Mouse (Mus musculus): ENCODE results near the gene Scarb1.

The Scarb1 gene

DNA sequence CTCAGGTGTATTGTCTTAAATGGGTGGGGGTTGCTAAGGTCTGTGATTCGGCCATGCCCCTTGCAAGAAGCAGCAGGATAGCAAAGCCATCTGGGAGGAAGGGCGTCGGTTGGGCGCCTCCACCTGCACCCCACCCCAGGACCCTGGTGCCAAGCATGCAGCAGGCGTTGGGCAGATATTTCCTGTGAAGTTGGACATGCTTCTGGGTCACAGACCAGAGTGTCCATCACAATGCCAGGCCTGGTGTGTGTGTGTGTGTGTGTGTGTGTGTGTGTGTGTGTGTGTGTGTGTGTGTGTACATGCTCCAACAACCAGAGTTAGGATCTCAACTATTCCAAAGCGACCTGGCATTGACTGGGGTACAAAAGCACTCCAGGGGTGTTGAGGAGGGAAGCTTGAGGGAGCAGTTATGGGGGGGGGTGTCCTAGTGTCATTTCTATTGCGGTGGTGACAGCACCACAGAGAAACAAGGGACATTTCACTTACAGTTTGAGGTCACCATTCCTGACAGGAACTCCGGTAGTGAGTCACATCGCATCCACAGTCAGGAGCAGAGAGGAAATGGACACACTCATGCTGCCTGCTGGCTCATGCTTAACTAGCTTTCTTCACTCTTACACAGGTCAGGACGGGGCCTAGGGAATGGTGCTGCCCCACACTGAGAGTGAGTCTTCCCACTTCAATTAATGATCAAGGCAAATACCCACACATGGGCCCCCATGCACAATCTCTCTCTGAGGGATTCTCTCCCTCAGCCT lies 68.5 kb downstream of the Scarb1 start:
- DNase-seq (ENCODE audit: low read depth in 1 of 2, low spot score in 2 of 2), result no peak

DNA sequence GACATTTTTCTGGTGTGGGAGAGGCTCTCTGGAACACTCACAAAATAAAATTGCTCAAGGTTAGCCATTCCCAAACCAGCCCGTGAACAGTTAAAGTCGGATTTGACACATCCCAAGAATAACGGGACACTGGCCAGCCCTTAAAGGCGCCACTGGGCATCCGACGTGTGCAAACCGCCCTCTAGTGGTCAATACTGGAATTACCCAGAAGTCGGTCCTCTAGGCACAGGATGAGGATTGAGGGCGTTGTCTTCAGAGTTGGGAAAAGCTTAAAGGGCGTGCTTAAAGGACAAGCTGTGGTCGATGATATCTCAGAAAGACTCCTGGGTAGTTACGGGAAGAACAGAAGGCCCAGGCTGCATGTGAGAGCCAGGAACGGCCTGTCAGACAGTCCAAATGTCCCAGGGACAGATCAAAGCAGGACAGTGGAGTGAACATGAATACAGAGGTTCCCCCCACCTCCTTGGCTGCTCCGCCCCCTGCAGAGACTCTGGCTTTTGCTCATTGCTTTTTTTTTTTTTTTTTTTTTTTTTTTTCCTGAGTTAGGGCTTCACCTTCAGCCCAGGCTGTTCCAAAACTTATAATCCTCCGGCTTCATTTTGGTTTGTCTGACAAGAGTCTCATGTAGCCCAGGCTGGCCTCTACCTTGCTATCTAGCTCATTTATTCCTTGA lies 69.2 kb downstream of the Scarb1 start:
- peak; percentile 41 to 62 for DNase-seq (ENCODE audit: low read depth in 1 of 2, low spot score in 2 of 2)

DNA sequence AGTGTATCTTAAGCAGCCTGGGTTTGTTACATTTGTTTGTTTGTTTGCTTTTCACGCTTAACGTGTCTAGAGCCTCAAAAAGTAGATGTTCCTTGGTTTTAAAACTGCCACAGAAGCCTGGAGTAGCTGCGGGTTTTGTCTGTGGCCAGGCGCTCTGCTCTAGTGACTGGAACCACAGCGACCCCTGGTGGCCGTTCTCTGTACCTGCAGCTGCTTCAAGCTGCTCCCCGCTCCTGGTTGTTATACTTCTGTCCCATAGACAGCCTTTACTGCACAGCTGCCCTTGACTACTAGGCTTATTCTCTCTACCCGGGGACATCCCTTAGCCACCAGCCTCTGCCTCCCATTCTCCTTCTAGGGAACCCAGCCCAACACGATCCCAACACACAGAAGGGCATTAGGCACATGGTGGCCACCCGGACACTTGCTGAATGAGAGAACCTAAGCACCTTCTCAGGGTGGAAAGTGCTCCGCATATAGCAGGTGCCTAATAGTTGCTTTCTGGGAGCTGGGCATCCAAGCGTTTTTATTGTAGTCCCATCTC lies 70.2 kb downstream of the Scarb1 start:
- peak in 1 of 2 experiments; percentile 51 for DNase-seq (ENCODE audit: low read depth in 1 of 2, low spot score in 2 of 2)

DNA sequence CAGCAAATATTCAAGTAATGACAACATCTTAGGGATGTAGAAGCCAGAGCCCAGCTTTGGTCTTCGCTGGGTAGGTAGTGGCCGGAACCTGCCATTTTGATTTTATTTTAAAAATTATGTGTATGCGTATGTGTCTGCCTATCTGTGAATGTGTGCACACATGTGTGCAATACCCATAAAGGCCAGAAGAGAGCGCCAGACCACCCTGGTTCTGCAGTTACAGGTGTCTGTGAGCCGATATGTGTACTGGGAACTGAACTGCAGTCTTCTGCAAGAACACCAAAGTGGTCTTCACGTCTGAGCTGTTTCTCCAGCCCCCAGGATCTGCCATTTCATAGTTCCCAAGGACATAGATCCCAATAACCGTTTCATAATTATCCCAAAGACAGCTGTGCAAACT lies 71.1 kb downstream of the Scarb1 start:
- DNase-seq (ENCODE audit: low read depth in 1 of 2, low spot score in 2 of 2), result no peak

DNA sequence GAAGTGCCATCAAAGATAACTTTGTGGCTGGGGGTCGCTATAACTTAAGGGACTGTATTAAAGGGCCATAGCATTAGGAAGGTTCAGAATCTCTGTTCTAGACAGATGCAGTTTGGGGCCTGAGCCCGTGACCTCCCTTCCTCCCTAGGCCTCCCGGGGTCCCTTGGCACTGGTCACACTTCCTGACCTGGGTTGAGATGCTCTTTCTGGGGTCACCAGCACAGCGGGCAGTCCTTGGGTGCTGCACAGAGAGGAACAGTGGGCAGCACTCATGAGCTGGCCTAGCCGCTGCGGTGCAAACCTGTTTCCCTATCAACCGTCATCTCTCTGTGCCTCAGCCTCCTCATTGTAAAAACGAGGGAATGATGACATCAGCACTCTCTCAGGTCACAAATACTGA lies 71.5 kb downstream of the Scarb1 start:
- no peak for DNase-seq (ENCODE audit: low read depth in 1 of 2, low spot score in 2 of 2)

DNA sequence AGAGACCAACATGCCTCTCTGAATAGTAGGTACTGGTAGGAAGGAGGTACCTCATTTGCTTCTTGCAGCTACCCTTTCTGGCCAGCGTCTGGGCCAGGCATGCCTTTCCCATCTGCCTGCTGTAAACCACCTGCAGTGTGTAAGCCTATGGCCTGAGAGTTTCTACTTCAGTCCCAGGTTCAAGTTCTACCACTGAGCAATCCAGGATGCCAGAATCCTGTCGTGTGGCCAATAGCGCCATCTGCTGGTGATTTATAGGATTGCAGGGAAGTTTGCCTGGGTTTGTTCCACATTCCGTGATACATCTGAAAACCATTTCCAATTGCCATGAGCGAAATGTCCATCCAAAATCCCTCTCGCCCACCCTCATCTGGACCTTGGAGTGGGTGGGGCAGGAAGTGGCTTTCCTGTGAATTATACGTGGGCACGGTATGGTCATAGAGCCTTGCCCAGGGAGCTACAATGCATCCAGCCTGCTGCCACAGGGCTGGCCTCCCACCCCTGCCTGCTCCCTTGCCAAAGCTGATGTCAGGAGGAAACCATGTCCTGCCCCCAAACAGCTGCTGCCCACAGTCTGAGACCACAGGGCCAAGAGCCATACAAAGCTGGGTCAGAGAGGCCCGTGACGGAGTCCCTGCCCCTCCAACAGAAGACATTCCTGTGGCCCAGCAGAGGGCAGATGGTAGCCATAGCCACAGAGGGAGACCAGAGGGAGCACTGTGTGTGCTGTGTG lies 72.7 kb downstream of the Scarb1 start:
- DNase-seq (ENCODE audit: low read depth in 1 of 2, low spot score in 2 of 2), result peak in 1 of 2 experiments; percentile 58

DNA sequence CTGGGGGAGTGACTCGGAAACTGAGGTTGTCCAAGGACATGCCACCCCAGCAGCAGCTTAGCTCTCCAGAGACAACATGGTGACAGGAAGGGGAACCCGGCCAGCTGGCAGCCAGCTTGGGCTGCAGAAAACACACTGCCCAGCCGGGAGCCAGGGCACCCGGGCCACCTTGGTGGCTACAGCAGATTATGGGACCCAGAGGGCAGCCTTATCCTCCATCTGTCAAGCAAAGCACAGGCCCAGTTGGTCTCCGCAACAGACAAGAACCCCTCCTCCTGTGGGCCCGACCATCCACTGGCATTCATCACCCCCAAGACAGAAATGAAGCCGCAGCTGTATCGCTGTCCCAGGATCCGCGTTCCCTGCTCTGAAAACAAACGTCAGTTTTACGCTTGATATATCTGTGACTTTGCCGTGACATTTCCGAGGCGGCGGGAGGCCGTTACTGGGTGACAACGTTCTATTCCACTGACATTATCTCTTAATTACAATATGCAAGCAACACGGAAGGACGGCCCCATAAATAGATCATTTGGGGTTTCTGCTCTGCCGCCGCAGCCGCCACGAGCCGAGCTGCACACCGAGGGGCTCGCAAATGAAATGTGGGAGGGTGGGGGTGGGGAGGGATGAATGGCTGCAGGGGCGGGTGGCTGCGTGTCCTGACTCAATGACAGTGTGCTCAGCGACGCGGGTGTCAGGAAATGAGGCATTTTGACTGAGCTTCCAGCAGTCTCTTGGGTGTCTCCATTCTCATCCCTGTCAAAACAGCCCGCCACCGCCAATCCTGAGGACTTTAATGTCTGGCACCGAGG lies 73.5 kb downstream of the Scarb1 start:
- no peak for DNase-seq (ENCODE audit: low read depth in 1 of 2, low spot score in 2 of 2)

DNA sequence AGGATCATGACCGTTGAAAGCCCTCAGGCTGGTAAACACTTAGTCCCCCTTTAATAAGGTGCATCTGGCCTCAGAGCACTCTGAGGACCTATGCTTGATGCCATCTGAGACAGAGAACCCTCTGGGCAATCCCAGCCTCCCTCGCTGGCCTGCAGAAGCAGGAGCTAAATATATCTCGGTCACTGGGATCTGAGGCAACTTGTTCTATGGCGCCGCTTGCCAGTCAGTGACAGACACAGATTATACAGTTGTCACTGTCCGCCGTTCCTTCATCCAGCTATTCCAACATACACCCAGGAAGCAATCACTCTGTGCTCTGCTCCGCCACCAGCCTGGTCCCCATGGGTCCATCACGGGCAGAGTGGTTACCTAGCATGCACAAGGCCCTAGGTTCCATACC lies 74.8 kb downstream of the Scarb1 start:
- no peak for DNase-seq (ENCODE audit: low read depth in 1 of 2, low spot score in 2 of 2)

DNA sequence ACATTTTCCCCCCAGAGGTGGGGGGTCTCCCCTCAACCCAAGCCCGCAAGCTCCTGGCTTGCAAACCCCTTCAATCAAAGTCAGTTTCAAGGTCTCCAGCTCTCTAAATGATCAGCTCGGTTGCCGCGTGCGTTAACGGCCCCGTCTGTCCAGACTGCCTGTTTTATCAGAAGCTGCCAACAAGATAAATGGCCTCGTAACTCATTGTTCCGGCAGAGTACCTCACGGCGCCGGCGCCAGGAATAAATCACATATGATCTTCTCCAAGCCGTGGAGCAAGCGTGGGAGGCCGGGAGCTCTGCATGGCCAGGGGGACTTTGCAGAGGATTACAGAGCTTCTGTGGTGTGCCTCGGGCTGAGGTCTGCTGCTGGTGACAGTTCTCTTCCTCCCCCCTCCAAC lies 76.2 kb downstream of the Scarb1 start:
- no peak for DNase-seq (ENCODE audit: low read depth in 1 of 2, low spot score in 2 of 2)

DNA sequence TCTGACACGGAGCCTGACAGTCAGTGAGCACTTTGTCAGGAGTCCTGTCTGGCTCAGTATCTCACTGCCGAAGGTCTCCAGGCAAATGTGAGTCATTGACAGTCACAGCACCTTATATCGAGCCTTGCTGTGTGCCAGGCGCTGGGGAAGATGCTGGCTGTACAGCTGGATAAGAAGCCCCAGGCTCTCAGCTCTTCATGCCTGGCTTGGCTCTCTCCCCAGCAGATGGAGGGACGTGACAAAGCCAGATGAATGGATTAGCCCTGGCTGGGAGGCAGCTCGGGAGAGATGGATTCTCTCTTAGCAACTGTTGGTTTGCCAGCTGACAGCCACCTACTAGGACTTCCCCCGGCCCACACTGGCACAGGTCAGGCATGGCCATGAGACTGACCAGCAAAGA lies 78.3 kb downstream of the Scarb1 start:
- DNase-seq (ENCODE audit: low read depth in 1 of 2, low spot score in 2 of 2), result no peak

DNA sequence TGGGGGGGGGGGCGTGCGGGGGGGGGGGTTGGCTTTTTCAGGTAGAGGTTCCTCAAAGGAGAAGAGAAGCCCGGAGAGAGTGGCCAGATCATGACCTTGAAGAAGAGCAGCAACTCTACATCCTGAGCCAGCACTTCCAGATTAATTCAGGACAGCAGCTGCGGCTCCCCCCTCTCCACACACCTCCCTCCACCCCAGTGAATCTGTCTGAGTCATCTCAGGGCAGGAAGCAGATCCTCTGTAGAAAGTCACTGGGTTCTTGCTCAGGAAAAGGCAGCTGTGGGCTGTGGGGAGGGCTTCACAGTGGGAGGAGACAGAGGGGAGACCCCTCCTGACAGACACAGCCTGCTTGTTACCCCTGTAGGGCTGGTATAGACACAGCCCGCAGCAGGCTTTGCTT lies 87.0 kb downstream of the Scarb1 start:
- no peak for DNase-seq (ENCODE audit: low read depth in 1 of 2, low spot score in 2 of 2)

DNA sequence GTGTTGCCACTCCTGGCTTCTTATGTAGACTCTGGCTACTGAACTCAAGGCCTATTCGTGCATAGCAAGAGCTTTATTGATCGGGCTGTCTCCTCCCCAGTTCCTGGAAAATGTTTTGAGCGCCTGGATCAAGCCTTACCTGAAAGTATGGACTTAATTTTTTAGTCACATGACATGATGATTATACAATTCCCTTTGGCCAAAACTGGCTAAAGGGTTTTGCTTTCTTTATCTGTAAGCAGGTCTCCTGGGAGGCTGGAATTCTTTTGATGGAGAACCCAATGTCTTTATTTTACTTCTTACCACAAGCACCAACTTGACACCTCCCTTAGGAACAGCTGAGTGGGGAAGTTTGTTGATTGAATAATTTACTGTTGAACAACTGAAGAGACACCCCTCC lies 87.4 kb downstream of the Scarb1 start:
- DNase-seq (ENCODE audit: low read depth in 1 of 2, low spot score in 2 of 2), result no peak

DNA sequence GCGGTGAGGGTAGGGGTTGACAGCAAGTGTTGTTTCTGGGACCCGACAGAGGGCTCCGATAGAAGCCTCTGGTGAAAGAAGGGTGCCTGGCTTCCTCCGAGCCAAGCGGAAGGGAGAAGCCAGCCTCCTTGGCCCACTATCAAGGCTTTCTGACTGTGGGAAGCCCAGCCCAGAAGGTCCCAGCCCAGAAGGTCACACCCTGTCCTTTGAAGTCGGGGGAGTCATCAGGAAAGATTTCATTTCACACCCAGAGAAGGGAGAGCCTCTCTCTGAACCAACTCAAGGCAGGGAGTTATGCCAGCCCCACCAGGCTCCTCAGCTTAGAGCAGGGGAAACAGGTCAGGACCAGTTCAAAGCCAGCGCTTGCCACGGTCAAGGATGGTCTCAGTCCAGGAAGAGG lies 88.2 kb downstream of the Scarb1 start:
- DNase-seq (ENCODE audit: low read depth in 1 of 2, low spot score in 2 of 2), result no peak

DNA sequence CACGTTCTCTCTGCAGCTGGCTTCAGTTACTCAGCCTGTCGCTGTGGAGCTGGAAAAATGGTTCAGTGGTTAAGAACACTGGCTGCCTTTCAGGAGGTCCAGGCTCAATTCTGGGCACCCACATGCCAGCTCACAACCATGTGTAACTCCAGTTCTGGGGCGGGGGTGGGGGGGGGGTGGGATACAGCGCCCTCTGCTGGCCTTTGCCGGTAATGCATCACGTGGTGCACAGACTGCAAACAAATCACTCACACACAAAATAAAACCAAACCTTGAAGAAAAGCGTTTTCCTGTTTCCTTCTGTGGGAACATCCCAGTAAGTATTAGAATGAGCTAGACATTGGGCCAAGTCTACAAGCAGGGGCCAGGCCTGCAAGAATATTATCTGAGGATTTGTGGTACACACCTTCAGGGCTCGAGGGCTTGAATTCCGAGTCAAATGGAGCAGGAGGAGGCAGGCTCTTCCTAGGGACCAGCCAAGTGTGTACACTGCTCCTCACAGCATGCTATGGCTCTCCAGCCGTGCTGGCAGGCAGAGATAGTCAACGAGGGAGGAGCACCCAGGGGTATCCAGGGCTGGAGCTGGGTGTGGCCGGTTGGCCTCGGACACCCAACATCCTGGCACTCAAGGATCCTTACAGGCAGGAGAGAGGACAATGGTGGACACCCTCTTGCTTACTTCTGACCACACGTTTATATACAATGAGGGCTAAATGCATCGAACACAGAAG lies 88.8 kb downstream of the Scarb1 start:
- DNase-seq (ENCODE audit: low read depth in 1 of 2, low spot score in 2 of 2), result no peak

DNA sequence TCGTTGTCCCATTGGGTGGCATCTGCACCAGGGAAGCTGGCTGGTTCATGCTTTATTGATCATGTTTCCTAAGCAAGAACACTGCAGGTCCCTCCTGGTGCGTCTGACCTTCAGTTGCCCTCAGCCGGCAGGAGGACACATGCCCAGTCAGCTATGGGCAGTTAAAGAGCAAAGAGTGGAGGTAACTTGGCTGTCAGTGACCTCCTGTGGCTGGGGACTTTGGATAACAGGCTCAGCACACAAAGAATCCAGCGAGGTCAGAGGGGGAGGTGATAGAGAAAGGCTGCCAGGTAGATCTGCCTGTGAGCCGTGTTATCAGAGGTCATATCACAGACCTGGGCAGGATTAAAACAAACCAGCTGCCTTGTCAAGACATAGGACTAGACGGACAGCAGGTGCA lies 91.7 kb downstream of the Scarb1 start:
- DNase-seq (ENCODE audit: low read depth in 1 of 2, low spot score in 2 of 2), result no peak

DNA sequence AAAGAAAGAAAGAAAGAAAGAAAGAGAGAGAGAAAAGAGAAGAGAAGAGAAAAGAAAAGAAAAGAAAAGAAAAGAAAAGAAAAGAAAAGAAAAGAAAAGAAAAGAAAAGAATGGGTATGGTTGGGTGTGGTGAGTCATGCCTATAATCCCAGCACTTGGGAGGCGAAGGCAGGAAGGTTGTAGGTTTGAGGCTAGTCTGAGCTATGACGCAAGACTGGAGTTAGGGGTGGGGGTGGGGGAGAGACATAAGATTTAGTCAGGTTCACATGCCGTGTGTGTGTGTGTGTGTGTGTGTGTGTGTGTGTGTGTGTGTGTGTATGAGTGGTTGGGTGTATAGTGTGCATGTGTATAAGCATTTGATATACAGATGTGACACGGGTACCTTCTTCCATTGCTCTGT lies 94.2 kb downstream of the Scarb1 start:
- DNase-seq (ENCODE audit: low read depth in 1 of 2, low spot score in 2 of 2), result no peak

DNA sequence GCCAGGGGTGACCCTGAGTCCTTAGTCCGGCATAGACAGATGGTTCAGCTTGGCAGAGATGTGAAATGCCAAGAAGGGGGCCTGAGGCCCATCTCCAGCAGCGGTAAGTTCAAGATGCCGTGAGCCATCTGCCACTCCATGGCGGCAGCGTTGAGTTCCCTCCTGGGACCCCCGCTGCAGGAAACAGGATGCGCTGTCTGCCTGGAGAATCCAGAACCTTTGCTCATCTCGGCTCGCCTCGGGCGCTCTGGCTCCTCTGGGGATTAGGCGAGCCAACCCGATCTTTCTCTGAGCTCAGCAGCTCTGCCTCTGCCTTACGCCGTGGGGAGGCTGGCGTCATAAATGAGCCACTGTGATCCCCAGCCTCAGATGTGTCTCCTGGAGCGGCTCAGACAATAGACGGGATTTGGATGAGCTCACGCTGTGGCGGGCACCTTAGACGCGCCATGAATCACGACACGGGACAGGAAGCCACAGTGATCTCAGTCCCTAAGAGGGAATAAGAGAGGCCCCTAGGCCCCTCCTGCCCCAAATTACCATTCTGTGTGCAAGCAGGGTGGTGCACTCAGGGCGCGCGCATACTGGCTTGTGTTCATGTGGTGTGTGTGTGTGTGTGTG lies 95.3 kb downstream of the Scarb1 start:
- DNase-seq (ENCODE audit: low read depth in 1 of 2, low spot score in 2 of 2), result no peak

DNA sequence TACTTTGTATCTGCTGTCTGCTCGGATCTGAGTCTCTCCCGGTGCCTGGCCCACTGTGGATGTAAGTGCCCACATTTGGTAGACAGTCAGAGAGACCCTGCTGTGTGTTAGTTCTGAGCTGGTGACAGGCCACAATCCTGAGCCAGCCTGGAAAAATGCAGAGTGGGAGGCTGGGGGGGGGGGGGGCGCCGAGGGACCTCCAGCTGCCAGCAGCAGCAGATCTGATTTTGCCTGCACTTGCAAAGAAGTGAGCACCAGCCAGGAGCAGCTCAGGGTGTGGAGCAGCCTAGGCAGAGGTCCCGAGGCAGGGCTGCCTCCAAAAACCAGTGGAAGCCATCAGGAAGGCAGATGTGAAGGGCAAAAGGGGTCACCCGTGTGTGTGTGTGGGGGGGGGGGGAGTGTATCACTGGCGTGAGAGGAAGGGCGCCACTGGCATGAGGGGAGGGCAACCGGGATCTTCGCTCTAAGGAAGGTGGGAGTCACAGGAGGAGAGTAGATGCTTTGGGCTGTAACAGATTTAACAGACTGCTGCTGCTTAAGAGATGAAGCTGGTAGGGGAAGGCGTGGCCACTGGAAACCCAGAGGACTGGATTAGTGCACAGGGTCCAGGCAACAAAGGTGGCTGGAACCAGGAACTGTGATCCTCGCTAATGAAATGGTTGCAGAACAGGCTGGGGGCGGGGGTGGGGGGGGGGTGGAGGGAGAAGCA lies 95.9 kb downstream of the Scarb1 start:
- no peak for DNase-seq (ENCODE audit: low read depth in 1 of 2, low spot score in 2 of 2)

DNA sequence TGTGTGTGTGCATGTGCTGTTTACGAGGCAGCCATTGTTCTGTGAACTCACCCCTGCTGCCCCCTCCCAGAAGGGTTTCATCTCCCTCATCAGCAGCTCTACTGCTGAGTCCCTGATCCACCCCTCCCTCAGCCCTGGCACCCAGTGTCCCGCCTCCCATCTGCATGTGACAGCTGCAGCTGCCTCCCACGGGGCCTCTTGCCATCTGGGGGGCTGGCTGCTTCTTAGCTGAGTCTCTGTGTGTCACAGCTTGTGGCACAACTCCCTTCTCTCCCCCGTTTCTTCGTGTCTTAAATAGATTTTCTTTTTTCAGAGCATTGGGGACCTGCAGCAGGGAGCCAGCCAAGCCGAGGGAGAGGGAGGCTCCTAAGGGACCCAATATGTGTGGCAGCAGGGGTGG lies 97.0 kb downstream of the Scarb1 start:
- no peak for DNase-seq (ENCODE audit: low read depth in 1 of 2, low spot score in 2 of 2)
